ENCODE assay signal across 8 mouse cellular contexts in the genomic region with DNA sequence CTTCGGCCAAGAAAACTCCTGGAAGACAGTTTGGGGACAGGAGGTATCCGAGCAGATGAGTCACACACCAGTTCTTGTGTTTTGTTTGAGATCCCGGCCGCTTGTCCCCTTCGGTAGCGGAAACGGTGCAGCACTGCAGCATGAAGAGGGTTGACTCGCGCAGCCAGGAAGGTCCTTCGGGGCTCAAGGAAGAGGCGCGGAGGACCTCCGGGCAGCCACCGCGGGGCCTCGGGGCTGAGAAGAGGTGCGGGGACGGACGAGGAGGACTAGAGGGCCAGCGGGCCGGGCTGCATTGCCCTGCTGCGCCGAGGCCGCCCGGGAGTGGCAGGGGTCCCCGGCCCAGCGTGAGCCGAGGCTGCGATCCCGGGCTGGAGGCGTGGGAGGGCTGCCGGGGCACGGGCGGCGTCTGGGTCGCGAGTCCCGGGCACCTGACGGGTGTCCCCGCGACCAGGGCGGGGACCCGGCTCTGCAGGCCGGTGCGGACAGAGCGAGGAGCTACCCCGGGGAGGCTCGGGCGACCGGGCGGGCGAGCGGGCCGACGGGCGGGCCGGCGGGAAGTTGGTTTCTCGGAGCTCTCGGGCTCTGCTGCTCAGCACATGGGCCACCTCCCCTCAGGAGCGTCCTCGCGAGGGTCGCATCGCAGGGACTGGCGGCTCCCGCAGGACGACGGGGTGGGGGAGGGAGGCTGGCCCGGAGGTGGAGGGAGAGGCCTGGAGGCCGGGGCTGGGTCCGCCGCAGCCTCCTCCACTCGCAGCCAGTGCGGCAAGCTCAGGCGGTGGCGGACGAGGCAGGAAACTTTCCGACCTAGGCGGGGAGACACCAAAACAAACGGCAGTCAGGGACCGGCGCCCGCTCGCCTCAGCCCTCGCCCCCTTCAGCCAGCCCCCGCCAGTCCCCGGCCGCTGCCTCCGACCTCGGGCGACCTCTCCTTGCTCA. TPM values are rescaled to one million over a fixed set of nuclear protein-coding genes. Genes with fewer than 3 reads are reported as not detected.
DNase-seq lines count a peak whose midpoint lies in the region; ATAC-seq and TF ChIP-seq lines count a peak whose summit lies in the region.

No protein-coding gene starts in this region.

- under 1% methylated on average over 86 of the region's 92 CpGs for WGBS in forebrain, postnatal 0 days
- WGBS in hindbrain, embryonic 12.5 days: under 1% methylated on average over 75 of the region's 92 CpGs
- under 1% methylated on average over 91 of the region's 92 CpGs for WGBS in stomach, embryonic 14.5 days

- intact Hi-C loops in left cerebral cortex, postnatal 25 days (cut with DNase I): loop anchor here (1.0 to 5.0 kb wide), 3 partner anchors 43 to 103 kb away; a partner anchor contains a TSS

- peak; percentile 81 for ATAC-seq in forebrain, postnatal 0 days
- peak; percentile 91 for ATAC-seq in hindbrain, embryonic 12.5 days (ENCODE audit: low FRiP score)
- peak; percentile 49 for ATAC-seq in megakaryocyte-erythroid progenitor cell, adult 5-6 weeks (replicated peaks; ENCODE audit: low FRiP score, low TSS enrichment, poor library complexity, severe bottlenecking)
- peak; percentile 82 for ATAC-seq in stomach, embryonic 14.5 days (ENCODE audit: insufficient number of reproducible peaks, insufficient read depth, low FRiP score, low read depth)

- peak overlapping the region; percentile 88 for H3K4me3 ChIP-seq in forebrain, postnatal 0 days (ENCODE audit: low read depth, low read length)
- peak overlapping the region; percentile 96 for H3K4me3 ChIP-seq in hindbrain, embryonic 12.5 days
- peak overlapping the region; percentile 99 for H3K4me3 ChIP-seq in stomach, embryonic 14.5 days (ENCODE audit: low read depth, low read length)

- no peak for TF ChIP-seq CTCF in forebrain, postnatal 0 days (IDR thresholded peaks at IDR 0.05; ENCODE audit: low read depth)

- H3K27me3 ChIP-seq in forebrain, postnatal 0 days (ENCODE audit: insufficient read depth, low read length): no peaks in the 10 kb centered on the region
- H3K27me3 ChIP-seq in hindbrain, embryonic 12.5 days: no peaks in the 10 kb centered on the region
- H3K27me3 ChIP-seq in stomach, embryonic 14.5 days (ENCODE audit: control insufficient read depth, insufficient read depth, low read length): no peaks in the 10 kb centered on the region

- H3K36me3 ChIP-seq in forebrain, postnatal 0 days (ENCODE audit: insufficient read depth): no peaks in the 10 kb centered on the region
- peaks cover 2% of the 10 kb centered on the region; the same call in 1 of the 2 replicates for H3K36me3 ChIP-seq in hindbrain, embryonic 12.5 days
- H3K36me3 ChIP-seq in stomach, embryonic 14.5 days (ENCODE audit: control insufficient read depth, insufficient read depth, low read length): no peaks in the 10 kb centered on the region; the same call in 1 of the 2 replicates

- H3K4me1 ChIP-seq in forebrain, postnatal 0 days (ENCODE audit: insufficient read depth): peaks cover 30% of the 10 kb centered on the region
- peaks cover 29% of the 10 kb centered on the region for H3K4me1 ChIP-seq in hindbrain, embryonic 12.5 days
- peaks cover 13% of the 10 kb centered on the region; the same call in 1 of the 2 replicates for H3K4me1 ChIP-seq in stomach, embryonic 14.5 days (ENCODE audit: control insufficient read depth, insufficient read depth, low read length)

- H3K9me3 ChIP-seq in forebrain, postnatal 0 days (ENCODE audit: low read length): no peaks in the 10 kb centered on the region
- H3K9me3 ChIP-seq in hindbrain, embryonic 12.5 days (replicated peaks): no peaks in the 10 kb centered on the region
- no peaks in the 10 kb centered on the region for H3K9me3 ChIP-seq in stomach, embryonic 14.5 days (ENCODE audit: control insufficient read depth, low read depth, low read length)

- H3K4me2 ChIP-seq in forebrain, postnatal 0 days (ENCODE audit: low read depth): peak overlapping the region; percentile 96
- peak overlapping the region; percentile 86 for H3K4me2 ChIP-seq in hindbrain, embryonic 12.5 days (replicated peaks)
- H3K4me2 ChIP-seq in stomach, embryonic 14.5 days (replicated peaks; ENCODE audit: low read depth, low read length): peak overlapping the region; percentile 73

- peak overlapping the region; percentile 88 for H3K27ac ChIP-seq in forebrain, postnatal 0 days (ENCODE audit: low read depth, low read length)
- peak overlapping the region; percentile 83 for H3K27ac ChIP-seq in hindbrain, embryonic 12.5 days
- H3K27ac ChIP-seq in stomach, embryonic 14.5 days (ENCODE audit: low read length): peak overlapping the region; percentile 76

- DNase-seq in ovary, postnatal 14 days (ENCODE audit: low spot score): peak; percentile 46
- DNase-seq in ovary, adult 18-20 months (ENCODE audit: low spot score): no peak
- peak; percentile 37 for DNase-seq in c-Kit-positive CD71-positive TER-119-negative erythroid progenitor cells, embryonic 14.5 days (ENCODE audit: low read depth)
- peak; percentile 63 for DNase-seq in forebrain, postnatal 0 days
- peak; percentile 28 to 37 for DNase-seq in left cerebral cortex, postnatal 25 days (ENCODE audit: low spot score in 2 of 2)

- peak overlapping the region; percentile 81 for H3K9ac ChIP-seq in forebrain, postnatal 0 days
- H3K9ac ChIP-seq in hindbrain, embryonic 12.5 days: peak overlapping the region; percentile 90
- H3K9ac ChIP-seq in stomach, embryonic 14.5 days (replicated peaks; ENCODE audit: low read depth, low read length): peak overlapping the region; percentile 89

RNA-seq across cellular contexts. Expression of a gene that starts 0.6 kb away (rescaled TPM):
- total RNA-seq in forebrain, postnatal 0 days (2014; rRNA removed): 23.9 and 27.2 TPM in 2 replicates
- polyA plus RNA-seq in forebrain, postnatal 0 days (2015; fragmentation: Nextera tagmentation; extraction: Ambion mirVana): 6.8 and 9.9 TPM in 2 replicates
- 24.9 and 25.5 TPM in 2 replicates for polyA plus RNA-seq in hindbrain, embryonic 12.5 days (2016; fragmentation: Nextera tagmentation; extraction: Ambion mirVana)
- 100 to 1,000 TPM; 109 to 127 TPM for total RNA-seq in left cerebral cortex, postnatal 25 days (2021)
- 62.0 and 81.1 TPM in 2 replicates for total RNA-seq in megakaryocyte-erythroid progenitor cell, adult 5-6 weeks (2014; fragmentation: Nextera tagmentation)
- 86.4 and 97.3 TPM in 2 replicates for total RNA-seq in megakaryocyte-erythroid progenitor cell, adult 5-6 weeks (2017)
- polyA plus RNA-seq in stomach, embryonic 14.5 days (2014; fragmentation: Nextera tagmentation; extraction: Ambion mirVana): 53.6 and 58.0 TPM in 2 replicates

RNA-seq across cellular contexts. Expression of a gene that starts 39.6 kb away (rescaled TPM):
- 23.5 and 30.7 TPM in 2 replicates for total RNA-seq in forebrain, postnatal 0 days (2014; rRNA removed)
- polyA plus RNA-seq in forebrain, postnatal 0 days (2015; fragmentation: Nextera tagmentation; extraction: Ambion mirVana): 6.8 and 11.9 TPM in 2 replicates
- 28.9 and 32.7 TPM in 2 replicates for polyA plus RNA-seq in hindbrain, embryonic 12.5 days (2016; fragmentation: Nextera tagmentation; extraction: Ambion mirVana)
- 10 to 100 TPM; 26.0 to 26.1 TPM for total RNA-seq in left cerebral cortex, postnatal 25 days (2021)
- total RNA-seq in megakaryocyte-erythroid progenitor cell, adult 5-6 weeks (2014; fragmentation: Nextera tagmentation): 33.8 and 34.2 TPM in 2 replicates
- total RNA-seq in megakaryocyte-erythroid progenitor cell, adult 5-6 weeks (2017): 34.6 and 45.4 TPM in 2 replicates
- 38.4 and 43.0 TPM in 2 replicates for polyA plus RNA-seq in stomach, embryonic 14.5 days (2014; fragmentation: Nextera tagmentation; extraction: Ambion mirVana)
